Mouse (Mus musculus) right cerebral cortex, adult 18-20 months (tissue): ENCODE measurements around the gene 5430403G16Rik.
"Not testable (repeated sequence)": the region's sequence is repeated elsewhere in the genome, so short reads cannot be mapped to it uniquely, and the experiment has no call there.

Source experiments
- DNase-seq: peaks from one replicate; pipeline ENCODE4 v3.0.0; 2022; ENCODE audit warnings: mixed read lengths

5430403G16Rik gene

DNA sequence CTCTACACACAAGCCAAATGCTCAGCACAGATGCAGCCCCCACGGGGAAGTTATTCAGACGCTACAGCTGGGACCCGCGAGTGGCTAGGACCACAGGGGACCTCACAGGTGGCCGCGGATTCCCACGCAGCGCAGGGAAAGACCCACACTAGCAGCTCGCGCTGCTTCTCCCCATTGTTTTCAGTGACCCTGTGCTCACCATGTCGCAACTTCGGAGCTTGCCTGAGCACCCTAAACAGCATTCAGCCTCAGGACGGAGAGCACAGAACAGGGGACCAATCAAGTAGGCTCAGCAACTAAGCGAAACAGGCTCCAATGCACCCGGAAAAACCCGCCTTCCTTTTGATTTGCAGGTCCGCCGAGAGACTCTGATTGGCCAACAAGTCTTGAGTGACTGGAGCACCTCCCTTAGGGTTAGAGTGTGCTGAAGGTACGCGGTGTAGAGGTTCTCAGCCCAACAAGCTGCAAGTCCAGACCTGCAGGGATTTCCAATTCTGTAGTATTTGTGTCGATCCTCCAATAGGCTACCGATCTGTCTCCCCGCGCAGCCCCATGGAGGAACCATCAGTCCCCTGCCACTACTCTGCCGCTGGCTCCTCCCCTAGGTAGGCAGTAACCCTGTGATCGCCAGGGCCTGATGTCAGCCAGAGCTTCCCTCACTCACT lies at the start of gene 5430403G16Rik:
Gene 5430403G16Rik, minus strand, starts transcription at position 505 of the 665 bp plus-strand sequence.
- peak; percentile 83 for DNase-seq

DNA sequence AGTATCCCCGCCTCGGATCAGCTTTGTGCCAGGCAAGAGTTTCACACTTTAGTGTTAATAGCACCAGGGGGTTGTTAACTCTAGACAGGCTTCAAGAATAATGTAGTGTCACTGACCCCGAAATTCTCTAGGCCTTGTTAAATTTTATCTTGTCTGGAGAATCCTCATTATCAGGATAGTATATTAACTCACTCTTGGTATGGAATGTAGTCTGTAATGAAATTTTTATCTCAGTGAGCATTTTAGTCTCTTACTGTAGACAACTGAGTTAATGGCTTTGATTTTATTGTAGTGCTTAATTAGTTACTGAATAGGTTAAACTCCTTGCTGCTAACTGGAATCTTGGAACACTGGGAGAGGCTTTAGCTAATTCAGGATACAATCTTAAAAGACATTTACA lies 26.5 kb upstream of the 5430403G16Rik start:
- not testable (repeated sequence) for DNase-seq

DNA sequence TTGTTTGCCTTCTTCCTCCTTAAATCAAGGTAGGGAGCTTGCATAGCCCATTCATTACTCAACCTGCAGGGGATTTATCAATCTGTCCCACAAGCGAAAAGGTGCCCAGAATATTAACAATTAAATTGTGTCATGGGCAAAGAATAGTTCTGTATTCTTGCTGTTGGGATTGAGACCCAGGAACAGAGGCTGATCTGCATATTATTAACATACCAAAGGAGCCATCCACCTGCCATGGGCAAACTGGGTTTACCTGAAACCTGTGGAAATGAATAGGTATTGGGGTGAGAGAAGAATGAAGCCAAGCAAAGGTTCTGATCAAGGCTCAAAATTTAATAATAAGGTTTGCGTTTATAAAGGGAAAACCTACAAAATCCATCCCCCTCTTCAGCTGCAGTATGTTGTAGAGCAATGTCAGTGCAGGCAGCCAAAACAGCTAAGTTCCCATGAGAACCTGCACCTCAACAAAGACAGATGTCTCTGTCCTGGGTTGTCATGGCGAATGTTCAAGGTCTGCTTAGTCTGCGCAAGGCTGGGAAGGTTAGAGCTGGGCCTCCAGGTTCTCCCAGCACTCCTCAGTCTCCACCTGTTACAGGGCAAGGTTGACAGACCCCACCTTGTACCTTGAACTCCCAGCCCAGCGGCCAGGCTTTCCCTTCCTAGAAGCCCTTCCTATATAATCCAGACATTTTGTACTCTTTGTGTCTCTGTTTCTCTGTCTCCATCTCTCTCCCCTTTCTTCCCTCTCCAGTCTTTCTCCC lies 544 bp upstream of the 5430403G16Rik start:
- DNase-seq: not testable (repeated sequence)

DNA sequence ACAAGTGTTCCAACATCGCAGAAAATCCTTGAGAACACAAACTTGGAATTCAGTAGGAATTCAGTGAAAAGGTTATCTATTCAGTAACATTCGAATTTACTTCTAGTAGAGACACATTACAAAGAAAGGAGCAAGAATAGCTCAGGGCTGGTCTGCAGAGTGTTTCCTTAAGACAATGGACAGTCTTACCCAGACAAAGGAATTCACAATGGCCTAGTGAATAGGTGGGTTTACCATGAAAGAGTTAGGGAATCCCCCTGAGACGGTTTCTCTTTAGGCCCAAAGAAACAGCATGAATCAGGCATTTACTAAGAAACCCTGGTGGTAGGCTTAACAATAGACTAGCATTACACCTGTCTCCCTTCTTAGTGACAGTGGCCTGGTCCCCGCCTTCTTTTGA lies 7.9 kb downstream of the 5430403G16Rik start:
- DNase-seq: no peak
